11 mouse cellular contexts compared by ENCODE assay signal in genomic region chr9:91378411-91379299, GRCm38 (mm10). TPM values are rescaled to one million over a fixed set of nuclear protein-coding genes. Genes with fewer than 3 reads are reported as not detected.
DNase-seq lines count a peak whose midpoint lies in the region; ATAC-seq and TF ChIP-seq lines count a peak whose summit lies in the region.
"Had no signal": no experiment of that assay in that cellular context is flagged by ENCODE, and none has a peak within 500 bp of the region (broad histone marks: within the 10 kb centered on the region; RNA-seq: fewer than 3 reads in every experiment).

No protein-coding gene starts in this region.

- H3K4me1 ChIP-seq in hindbrain, embryonic 16.5 days (ENCODE audit: control insufficient read depth, insufficient read depth, low read depth, low read length) = peaks cover 6% of the 10 kb centered on the region
- peaks cover 20% of the 10 kb centered on the region for H3K4me1 ChIP-seq in neural tube, embryonic 15.5 days

- no peak overlapping the region for H3K4me3 ChIP-seq in left cerebral cortex, adult 2 months
- peak overlapping the region; percentile 34 for H3K4me3 ChIP-seq in hindbrain, embryonic 16.5 days (ENCODE audit: low read length)
- H3K4me3 ChIP-seq in neural tube, embryonic 15.5 days (replicated peaks) = peak overlapping the region; percentile 33

- peak overlapping the region; percentile 63 for H3K9ac ChIP-seq in hindbrain, embryonic 16.5 days (ENCODE audit: low read depth, low read length)
- H3K9ac ChIP-seq in neural tube, embryonic 15.5 days (replicated peaks) = peak overlapping the region; percentile 49

- H3K36me3 ChIP-seq in hindbrain, embryonic 16.5 days (ENCODE audit: control insufficient read depth, insufficient read depth, low read length) = no peaks in the 10 kb centered on the region
- no peaks in the 10 kb centered on the region for H3K36me3 ChIP-seq in neural tube, embryonic 15.5 days

- no peak for DNase-seq in left cerebral cortex, adult 2 months (ENCODE audit: extremely low spot score in 1 of 2, low spot score in 2 of 2)
- DNase-seq in left cerebral cortex, postnatal 36 days (ENCODE audit: low spot score in 2 of 2) = no peak
- peak; percentile 57 for DNase-seq in embryo, embryonic 11 days
- no peak for DNase-seq in kidney, adult 11 months
- no peak for DNase-seq in kidney, postnatal 4 days
- DNase-seq in left cerebral cortex, postnatal 14 days (ENCODE audit: low spot score in 2 of 2) = no peak

- H3K27me3 ChIP-seq in hindbrain, embryonic 16.5 days (replicated peaks; ENCODE audit: control insufficient read depth, insufficient read depth, low read length) = peaks cover 16% of the 10 kb centered on the region
- peaks cover 56% of the 10 kb centered on the region for H3K27me3 ChIP-seq in neural tube, embryonic 15.5 days (replicated peaks)

- no peak; the same call in 1 of the 2 replicates for ATAC-seq in hindbrain, embryonic 16.5 days
- ATAC-seq in neural tube, embryonic 15.5 days (ENCODE audit: low FRiP score) = 0 out of 2 replicates have a peak, but pooled peaks have one; percentile 14

- peak overlapping the region; percentile 71 for H3K4me2 ChIP-seq in hindbrain, embryonic 16.5 days (ENCODE audit: low read length)
- peak overlapping the region; percentile 71 for H3K4me2 ChIP-seq in neural tube, embryonic 15.5 days

- intact Hi-C loops in left cerebral cortex, adult 2 months (cut with DNase I) = no loop called here
- intact Hi-C loops in left cerebral cortex, postnatal 36 days (cut with DNase I) = loop anchor here (1.0 kb wide), 1 partner anchor 11 kb away; no protein-coding TSS in a partner anchor
- intact Hi-C loops in left cerebral cortex, postnatal 14 days (cut with DNase I) = no loop called here

- under 1% methylated on average over 48 of the region's 48 CpGs for WGBS in hindbrain, embryonic 16.5 days
- 1% methylated on average over 48 of the region's 48 CpGs for WGBS in neural tube, embryonic 15.5 days

- peak overlapping the region; percentile 55; the same call in 1 of the 2 replicates for H3K27ac ChIP-seq in left cerebral cortex, adult 2 months
- peak overlapping the region; percentile 86 for H3K27ac ChIP-seq in hindbrain, embryonic 16.5 days (ENCODE audit: low read depth, low read length)
- H3K27ac ChIP-seq in neural tube, embryonic 15.5 days (replicated peaks) = peak overlapping the region; percentile 95

- no peaks in the 10 kb centered on the region for H3K9me3 ChIP-seq in hindbrain, embryonic 16.5 days (ENCODE audit: control insufficient read depth, low read length)
- H3K9me3 ChIP-seq in neural tube, embryonic 15.5 days (replicated peaks) = no peaks in the 10 kb centered on the region

- TF ChIP-seq CTCF in left cerebral cortex, adult 2 months (IDR thresholded peaks at IDR 0.05) = no peak

RNA-seq across cellular contexts. Expression of gene Zic1, which starts 13.0 kb away (rescaled TPM):
- total RNA-seq in left cerebral cortex, adult 2 months (2021) = 10 to 100 TPM; 15.8 to 16.0 TPM
- 10 to 100 TPM in 1 of 2 experiments, 1 to 10 TPM in 1; 7.2 to 15.3 TPM for total RNA-seq in left cerebral cortex, postnatal 36 days (2021)
- polyA plus RNA-seq in hindbrain, embryonic 16.5 days (2015; fragmentation: Nextera tagmentation; extraction: Ambion mirVana) = 11.4 and 14.6 TPM in 2 replicates
- 9.7 and 13.2 TPM in 2 replicates for polyA plus RNA-seq in neural tube, embryonic 15.5 days (2015; fragmentation: Nextera tagmentation; extraction: Ambion mirVana)
- total RNA-seq in left cerebral cortex, postnatal 14 days (2021) = 10 to 100 TPM; 12.4 to 13.8 TPM
- total RNA-seq: common myeloid progenitor, adult 5-6 weeks had no signal

RNA-seq across cellular contexts. Expression of gene Zic4, which starts 16.4 kb away (rescaled TPM):
- total RNA-seq in left cerebral cortex, adult 2 months (2021) = 1 to 10 TPM; 4.0 to 4.6 TPM
- total RNA-seq in left cerebral cortex, postnatal 36 days (2021) = 1 to 10 TPM; 2.8 to 4.7 TPM
- 62.4 and 67.4 TPM in 2 replicates for polyA plus RNA-seq in hindbrain, embryonic 16.5 days (2015; fragmentation: Nextera tagmentation; extraction: Ambion mirVana)
- polyA plus RNA-seq in neural tube, embryonic 15.5 days (2015; fragmentation: Nextera tagmentation; extraction: Ambion mirVana) = 28.3 and 44.9 TPM in 2 replicates
- 1 to 10 TPM; 4.1 to 5.2 TPM for total RNA-seq in left cerebral cortex, postnatal 14 days (2021)
- total RNA-seq: common myeloid progenitor, adult 5-6 weeks had no signal
- polyA plus RNA-seq: liver, embryonic 16.5 days; urinary bladder, adult 2 months had no signal
